Mouse (Mus musculus): Measurements from ENCODE around the gene Phb2.

Gene Phb2

GRCm38 (mm10) chr6:124724472-124724871 lies 12.3 kb downstream of the Phb2 start:
- no peak for DNase-seq

DNA sequence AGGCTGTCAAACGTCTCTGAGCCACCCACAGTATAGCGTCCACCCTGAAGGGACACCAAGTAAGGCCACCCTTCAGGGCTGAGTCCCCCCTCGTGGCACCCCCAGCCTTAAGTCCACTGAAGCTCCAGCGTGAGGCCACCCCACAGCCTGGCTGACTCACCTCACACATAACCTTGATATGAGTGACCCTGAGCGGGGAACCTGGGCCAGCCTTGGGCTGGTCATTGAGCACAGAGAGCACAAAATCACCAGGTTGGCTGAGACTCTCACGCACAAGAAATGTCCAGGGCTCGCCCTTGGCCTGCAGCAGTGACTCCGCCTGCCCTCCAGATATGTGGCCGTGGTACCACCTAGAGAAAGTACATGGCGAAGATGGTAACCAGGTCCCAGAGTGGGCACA lies 16.5 kb downstream of the Phb2 start:
- no peak for DNase-seq

- no peak for DNase-seq
Measured at GRCm38 (mm10) chr6:124729850-124730705, 17.9 kb downstream of the Phb2 start.

- no peak for DNase-seq
Measured at GRCm38 (mm10) chr6:124731038-124731437, 18.9 kb downstream of the Phb2 start.

- DNase-seq = peak; percentile 57
Measured at GRCm38 (mm10) chr6:124732476-124733370, 20.6 kb downstream of the Phb2 start.

DNA sequence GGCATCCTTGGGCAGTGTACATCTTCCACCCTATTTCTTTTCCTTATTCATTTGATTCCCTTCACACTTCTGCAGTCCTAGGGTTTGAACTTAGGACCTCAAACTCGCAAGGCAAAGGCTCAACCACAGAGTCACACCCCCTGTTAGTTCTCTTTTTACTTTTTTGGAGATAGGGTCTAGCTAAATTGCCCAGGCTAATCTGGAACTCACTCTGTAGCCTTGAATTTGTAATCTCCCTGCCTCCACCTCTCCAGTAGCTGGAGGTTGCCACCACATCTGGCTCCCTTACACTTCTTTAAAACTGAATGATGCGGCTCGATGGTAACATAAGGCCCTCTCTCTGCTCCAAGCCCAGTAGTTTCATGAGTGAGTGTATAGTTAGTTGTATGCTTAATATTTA lies 22.3 kb downstream of the Phb2 start:
- no peak for DNase-seq

GRCm38 (mm10) chr6:124737040-124737439 lies 24.9 kb downstream of the Phb2 start:
- DNase-seq = no peak

DNA sequence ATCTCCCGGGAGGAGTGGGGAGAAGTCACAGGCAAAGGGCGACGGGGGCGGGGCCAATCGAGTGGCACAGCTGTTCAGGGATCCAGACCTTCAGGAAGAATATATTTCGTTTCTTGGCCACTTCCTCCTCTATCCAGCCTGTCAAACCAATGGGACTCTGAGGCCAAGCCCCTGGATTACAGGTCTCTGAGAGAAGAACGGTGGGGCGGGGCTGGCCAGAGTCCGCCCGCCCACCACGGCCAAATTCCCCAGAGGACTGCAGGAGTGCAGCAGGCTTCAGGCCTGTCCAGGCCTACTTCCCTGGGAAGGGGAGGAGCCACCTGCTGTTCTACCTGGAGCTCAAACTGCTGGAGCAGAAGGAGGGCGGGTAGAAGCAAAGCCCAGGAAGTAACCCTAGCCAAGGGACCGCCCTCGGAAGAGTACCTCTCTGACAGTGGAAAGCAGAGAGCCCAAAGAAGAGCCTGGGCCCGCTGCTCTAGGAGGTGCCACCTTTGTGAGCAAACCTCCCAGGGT lies 26.4 kb downstream of the Phb2 start, which contains the start of gene Ptpn6:
Gene Ptpn6 (minus strand): TSS at position 204 of the 513 bp plus-strand sequence.
- peak; percentile 73 for DNase-seq

DNA sequence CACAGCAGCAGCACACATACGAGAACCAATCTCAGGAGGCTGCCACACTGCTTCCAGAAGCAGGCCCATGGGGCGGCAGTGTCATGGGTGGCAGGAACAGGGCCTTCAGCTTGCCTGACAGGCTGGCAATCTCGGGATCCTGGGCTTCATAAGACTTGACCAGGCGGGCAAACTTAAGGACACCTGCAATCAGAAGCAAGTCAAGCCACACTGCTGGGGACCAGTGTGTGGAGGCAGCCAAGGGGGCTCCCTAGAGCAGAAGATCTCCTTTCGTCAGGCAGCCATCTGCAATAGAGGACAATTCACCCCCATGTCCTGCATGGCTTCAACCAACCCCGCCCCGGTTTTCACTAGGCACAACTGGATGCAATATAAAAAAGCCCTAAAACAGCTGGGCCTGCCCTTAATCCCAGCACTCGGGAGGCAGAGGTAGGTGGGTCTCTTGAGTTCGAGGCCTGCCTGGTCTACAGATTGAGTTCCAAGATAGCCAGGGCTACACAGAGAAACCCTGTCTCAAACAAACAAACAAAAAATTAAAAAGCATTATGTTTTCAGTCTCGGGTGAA lies 27.2 kb downstream of the Phb2 start:
- no peak for DNase-seq

DNA sequence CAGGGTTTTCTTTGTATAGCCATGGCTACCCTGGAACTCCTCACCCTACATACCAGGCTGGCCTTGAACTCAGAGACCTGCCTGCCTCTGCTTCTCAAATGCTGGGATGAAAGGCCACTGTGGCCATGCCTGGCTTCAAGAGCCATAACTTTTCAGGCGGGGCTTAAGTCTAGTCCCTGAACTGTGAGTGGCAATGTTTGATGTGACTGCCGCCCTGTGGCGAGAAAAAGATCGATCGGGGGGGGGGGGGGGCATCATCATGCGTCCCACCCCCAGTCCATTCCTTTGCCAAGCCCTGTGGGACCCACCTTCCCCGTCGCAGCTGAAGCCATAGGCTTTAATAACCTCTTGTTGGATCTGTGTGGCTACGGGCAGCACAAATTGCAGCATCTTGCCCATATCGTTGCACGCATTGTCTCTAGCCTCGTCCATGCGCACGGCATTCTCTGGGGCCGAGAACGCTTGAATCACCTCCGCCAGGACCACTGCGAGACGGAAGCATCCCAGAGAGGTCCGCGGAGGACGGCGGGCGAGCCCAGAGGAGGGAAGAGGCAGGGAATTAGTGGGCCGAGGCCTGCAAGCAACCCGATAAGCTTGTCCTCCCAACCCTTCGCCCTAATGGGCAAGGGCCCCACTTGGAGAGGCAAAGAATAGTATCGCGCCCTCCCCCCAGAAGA lies 28.2 kb downstream of the Phb2 start:
- DNase-seq = peak; percentile 49

DNA sequence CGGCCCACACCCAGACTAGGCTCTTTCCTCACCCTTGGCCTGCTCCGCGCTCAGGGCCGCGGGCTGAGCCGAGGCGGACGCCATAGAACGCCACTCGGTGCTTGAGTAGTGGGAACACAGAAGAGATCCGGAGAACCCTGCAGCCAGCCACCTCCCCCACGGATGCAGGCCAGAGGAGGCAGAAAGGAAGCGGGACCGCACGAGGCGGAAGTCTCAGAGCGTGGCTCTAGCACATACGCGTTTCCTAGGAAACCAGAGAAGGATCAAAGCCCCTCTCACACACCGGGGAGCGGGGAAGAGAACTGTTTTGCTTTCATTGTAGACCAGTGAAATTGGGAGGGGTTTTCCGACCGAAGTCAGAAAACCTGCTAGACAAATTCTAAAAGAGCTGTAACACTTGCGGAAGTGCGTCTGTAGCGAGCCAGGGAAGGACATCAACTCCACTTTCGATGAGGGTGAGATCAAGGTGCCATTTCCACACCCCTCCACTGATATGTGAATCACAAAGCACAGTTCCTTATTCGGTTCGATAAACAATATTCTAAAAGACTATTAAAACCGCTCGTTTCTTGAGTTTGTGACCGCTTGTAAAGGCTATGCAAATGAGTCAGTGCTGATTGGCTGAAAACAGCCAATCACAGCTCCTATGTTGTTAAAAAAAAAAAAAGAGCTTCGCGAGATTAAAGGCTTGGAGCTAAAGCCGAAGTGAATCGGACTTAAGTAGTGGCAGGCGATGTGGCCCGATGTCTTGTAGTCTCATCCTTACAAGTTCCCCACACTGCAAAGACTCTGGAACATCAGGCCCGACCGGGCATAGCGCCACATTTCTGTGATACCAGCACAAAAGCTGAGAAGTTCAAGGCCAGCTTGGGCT lies 29.0 kb downstream of the Phb2 start, which contains the start of gene Grcc10:
Gene Grcc10 (minus strand): TSS at position 487 of the 874 bp plus-strand sequence.
- peak; percentile 82 for DNase-seq

- no peak for DNase-seq
Measured at GRCm38 (mm10) chr6:124741842-124742241, 29.7 kb downstream of the Phb2 start.

- DNase-seq = no peak
Measured at GRCm38 (mm10) chr6:124742839-124743514, 30.8 kb downstream of the Phb2 start.

GRCm38 (mm10) chr6:124743647-124744046 lies 31.5 kb downstream of the Phb2 start:
- DNase-seq = no peak

DNA sequence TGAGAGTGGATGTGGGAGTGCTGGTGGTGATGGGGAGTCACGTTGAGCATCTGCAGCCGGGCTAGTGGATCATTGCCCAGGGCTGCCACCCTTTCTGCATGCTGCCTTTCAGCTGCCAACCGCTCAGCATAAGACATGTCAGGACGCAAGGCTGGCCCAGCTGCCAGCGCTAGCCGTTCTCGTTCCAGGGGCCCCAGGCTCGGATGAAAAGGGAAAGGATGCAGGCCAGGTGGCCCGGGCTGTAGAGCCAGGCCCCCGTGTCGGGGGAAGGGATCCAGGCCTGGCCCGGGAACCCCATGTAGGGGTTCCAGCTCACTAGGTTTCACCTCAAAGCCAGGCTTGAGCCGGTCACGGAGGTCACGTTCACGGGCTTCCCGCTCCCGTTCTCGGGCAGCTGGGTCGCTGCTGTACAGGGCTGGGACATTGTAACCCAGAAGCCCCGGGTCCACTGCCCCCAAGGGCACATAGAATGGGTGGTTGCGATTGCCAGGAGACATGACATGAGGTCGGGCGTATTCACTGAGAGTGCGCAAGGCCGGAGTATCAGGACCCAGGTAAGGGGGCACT lies 32.7 kb downstream of the Phb2 start:
- DNase-seq = no peak

GRCm38 (mm10) chr6:124745490-124746295 lies 33.6 kb downstream of the Phb2 start:
- DNase-seq = peak; percentile 95

GRCm38 (mm10) chr6:124746296-124746605 lies 34.1 kb downstream of the Phb2 start:
- DNase-seq = no peak

DNA sequence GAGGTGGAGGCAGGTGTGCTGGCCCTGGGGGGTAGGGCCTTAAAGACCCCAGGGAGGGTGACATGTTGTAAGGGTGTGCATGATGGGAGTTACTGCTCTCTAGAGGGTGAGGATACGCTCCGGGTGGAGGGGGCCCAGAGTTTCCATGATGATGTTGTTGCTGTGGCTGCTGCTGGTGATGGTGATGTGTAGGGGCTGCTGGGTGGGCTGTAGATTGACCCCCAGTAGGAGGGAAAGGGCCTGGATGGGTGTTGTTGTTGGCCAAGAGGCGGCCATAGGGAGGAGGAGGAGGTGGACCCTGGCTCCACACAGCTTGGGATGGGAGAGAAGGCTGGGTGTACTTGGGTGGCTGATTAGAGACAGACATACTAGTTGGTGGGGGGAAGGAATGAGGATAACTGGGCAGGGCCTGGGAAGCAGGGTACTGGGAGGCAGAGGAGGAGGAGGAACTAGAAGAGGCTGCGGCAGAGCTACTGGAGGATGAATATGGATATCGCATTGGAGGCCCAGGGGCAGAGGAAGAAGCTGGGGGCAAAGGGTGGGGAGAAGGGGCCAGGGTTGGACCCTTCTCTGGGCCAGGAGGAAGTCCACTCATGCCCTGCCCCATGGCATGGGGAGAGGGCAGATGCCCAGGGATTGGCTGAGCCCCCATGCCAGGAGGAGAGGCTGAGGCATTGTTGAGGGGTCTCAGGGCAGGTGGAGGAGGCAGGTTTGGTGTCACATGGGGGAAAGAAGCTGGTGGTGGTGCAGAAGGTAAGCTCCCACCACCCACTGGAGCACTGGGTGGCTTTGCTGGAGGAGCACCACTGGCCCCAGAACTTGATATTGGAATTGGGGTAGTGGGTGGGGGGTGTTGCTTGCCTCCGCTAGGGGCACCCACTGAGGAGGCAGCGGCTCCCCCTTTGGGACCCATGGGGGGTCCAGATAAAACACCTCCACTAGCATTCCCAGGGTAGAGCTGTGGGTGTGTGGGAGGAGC lies 34.8 kb downstream of the Phb2 start:
- DNase-seq = no peak

Measured in lung, postnatal 14 days (tissue).